Mouse (Mus musculus): ENCODE results near the gene 2210016L21Rik.
"Not testable (repeated sequence)": the region's sequence is repeated elsewhere in the genome, so short reads cannot be mapped to it uniquely, and the experiment has no call there.

The 2210016L21Rik gene

GRCm38 (mm10) chr5:114942074-114942765 lies at the start of gene 2210016L21Rik:
Gene 2210016L21Rik, plus strand, starts transcription at chr5:114942158.
- DNase-seq (ENCODE audit: low spot score in 2 of 2), result peak; percentile 66 to 74

GRCm38 (mm10) chr5:114895542-114895941 lies 46.4 kb upstream of the 2210016L21Rik start:
- no peak for DNase-seq (ENCODE audit: low spot score in 2 of 2)

- no peak for DNase-seq (ENCODE audit: low spot score in 2 of 2)
These were observed 45.1 kb upstream of the 2210016L21Rik start, which contains the start of gene Oasl2 for GRCm38 (mm10) chr5:114896688-114897373. Gene Oasl2, plus strand, starts transcription at chr5:114896936.

- no peak for DNase-seq (ENCODE audit: low spot score in 2 of 2)
These were observed 44.6 kb upstream of the 2210016L21Rik start for GRCm38 (mm10) chr5:114897374-114897793.

GRCm38 (mm10) chr5:114898857-114899256 lies 43.1 kb upstream of the 2210016L21Rik start:
- DNase-seq (ENCODE audit: low spot score in 2 of 2), result no peak

- DNase-seq (ENCODE audit: low spot score in 2 of 2), result no peak
These were observed 39.5 kb upstream of the 2210016L21Rik start for GRCm38 (mm10) chr5:114902413-114902812.

GRCm38 (mm10) chr5:114908598-114909305 lies 33.2 kb upstream of the 2210016L21Rik start:
- DNase-seq (ENCODE audit: low spot score in 2 of 2), result no peak

GRCm38 (mm10) chr5:114913686-114914085 lies 28.3 kb upstream of the 2210016L21Rik start:
- no peak for DNase-seq (ENCODE audit: low spot score in 2 of 2)

GRCm38 (mm10) chr5:114914855-114915254 lies 27.1 kb upstream of the 2210016L21Rik start:
- no peak for DNase-seq (ENCODE audit: low spot score in 2 of 2)

GRCm38 (mm10) chr5:114915854-114916253 lies 26.1 kb upstream of the 2210016L21Rik start:
- DNase-seq (ENCODE audit: low spot score in 2 of 2), result no peak

GRCm38 (mm10) chr5:114916777-114917176 lies 25.2 kb upstream of the 2210016L21Rik start:
- no peak for DNase-seq (ENCODE audit: low spot score in 2 of 2)

GRCm38 (mm10) chr5:114917357-114917756 lies 24.6 kb upstream of the 2210016L21Rik start:
- not testable (repeated sequence) for DNase-seq (ENCODE audit: low spot score in 2 of 2)

- DNase-seq (ENCODE audit: low spot score in 2 of 2), result peak in 1 of 2 experiments; percentile 27
These were observed 20.2 kb upstream of the 2210016L21Rik start for GRCm38 (mm10) chr5:114921551-114922365.

- no peak for DNase-seq (ENCODE audit: low spot score in 2 of 2)
These were observed 19.6 kb upstream of the 2210016L21Rik start for GRCm38 (mm10) chr5:114922366-114922731.

GRCm38 (mm10) chr5:114922998-114923473 lies 18.9 kb upstream of the 2210016L21Rik start, which contains the start of gene Oasl1:
Gene Oasl1, plus strand, starts transcription at chr5:114923240.
- DNase-seq (ENCODE audit: low spot score in 2 of 2), result peak in 1 of 2 experiments; percentile 43

GRCm38 (mm10) chr5:114926153-114926684 lies 15.7 kb upstream of the 2210016L21Rik start:
- DNase-seq (ENCODE audit: low spot score in 2 of 2), result no peak

GRCm38 (mm10) chr5:114926753-114927152 lies 15.2 kb upstream of the 2210016L21Rik start:
- no peak for DNase-seq (ENCODE audit: low spot score in 2 of 2)

GRCm38 (mm10) chr5:114931626-114932025 lies 10.3 kb upstream of the 2210016L21Rik start:
- no peak for DNase-seq (ENCODE audit: low spot score in 2 of 2)

GRCm38 (mm10) chr5:114933206-114933605 lies 8.8 kb upstream of the 2210016L21Rik start:
- no peak for DNase-seq (ENCODE audit: low spot score in 2 of 2)

GRCm38 (mm10) chr5:114935838-114936237 lies 6.1 kb upstream of the 2210016L21Rik start:
- DNase-seq (ENCODE audit: low spot score in 2 of 2), result no peak

- not testable (repeated sequence) for DNase-seq (ENCODE audit: low spot score in 2 of 2)
These were observed 820 bp upstream of the 2210016L21Rik start for GRCm38 (mm10) chr5:114941138-114941537.
